Mouse (Mus musculus) spleen, postnatal 10 days (tissue): ENCODE results near the gene Cntnap2.
"Not testable (repeated sequence)": the region's sequence is repeated elsewhere in the genome, so short reads cannot be mapped to it uniquely, and the experiment has no call there.

Source experiments
- DNase-seq, 2 experiments: peaks; one replicate each; pipeline ENCODE4 v3.0.0; 2021 to 2022; ENCODE audit warnings: low spot score in 2 of 2

The Cntnap2 gene

GRCm38 (mm10) chr6:47239376-47239921, 2180.3 kb downstream of the Cntnap2 start:
- no peak for DNase-seq

- DNase-seq = no peak
These were observed 2182.2 kb downstream of the Cntnap2 start for GRCm38 (mm10) chr6:47241379-47241778.

DNA sequence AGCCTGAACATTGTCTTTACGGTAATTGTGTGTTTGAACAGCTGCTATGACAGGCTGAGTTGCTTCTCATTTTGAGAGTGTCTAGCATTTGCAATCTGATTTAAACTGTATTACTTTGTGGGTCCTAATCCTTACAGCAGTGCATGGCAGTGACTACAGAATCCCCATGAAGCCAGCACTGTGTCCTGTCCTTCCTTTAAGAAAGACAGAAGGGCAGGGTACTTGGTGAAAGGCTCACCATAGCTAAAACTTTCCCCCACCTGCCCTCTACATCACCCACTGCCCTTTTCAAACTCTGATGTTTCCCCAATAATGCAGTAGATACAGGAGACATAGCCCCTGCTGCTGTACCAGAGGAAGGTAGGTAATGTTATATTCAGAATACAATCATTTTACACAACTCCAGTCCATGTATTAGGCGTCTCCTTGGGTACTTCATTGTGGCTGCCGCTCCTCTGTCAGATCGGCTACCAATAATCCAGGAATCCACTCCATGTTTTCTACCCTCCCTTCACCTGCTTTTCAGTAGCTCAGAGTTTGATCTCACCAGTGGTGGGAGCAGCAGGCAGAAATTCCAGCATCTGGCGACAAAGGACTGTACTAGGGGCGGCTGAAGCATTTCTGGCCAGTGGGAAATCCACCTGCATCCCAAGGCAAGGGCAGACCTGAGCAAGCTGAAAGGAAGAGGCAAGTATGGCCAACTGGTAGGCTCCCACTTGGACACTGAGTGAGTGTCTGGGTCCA, 2184.9 kb downstream of the Cntnap2 start:
- DNase-seq = no peak

DNA sequence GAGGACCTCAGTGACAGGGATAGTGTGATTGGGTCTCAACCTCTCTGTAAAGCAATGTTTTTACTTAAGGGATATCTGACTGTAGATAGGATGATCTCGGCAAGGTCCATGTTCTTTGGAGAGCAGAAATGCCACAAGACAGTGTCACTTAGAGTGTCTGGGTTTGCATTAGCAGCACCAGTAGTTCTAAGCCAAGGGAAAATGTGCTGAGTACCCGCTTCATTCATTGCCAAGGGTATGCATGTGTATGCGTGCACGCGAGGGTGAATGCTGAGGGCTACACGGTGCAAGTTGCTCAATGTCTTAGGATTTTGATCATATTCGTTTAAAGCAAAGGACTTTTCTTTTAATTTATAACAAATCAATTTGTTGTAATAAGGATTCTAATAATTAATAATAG, 2185.5 kb downstream of the Cntnap2 start:
- no peak for DNase-seq

DNA sequence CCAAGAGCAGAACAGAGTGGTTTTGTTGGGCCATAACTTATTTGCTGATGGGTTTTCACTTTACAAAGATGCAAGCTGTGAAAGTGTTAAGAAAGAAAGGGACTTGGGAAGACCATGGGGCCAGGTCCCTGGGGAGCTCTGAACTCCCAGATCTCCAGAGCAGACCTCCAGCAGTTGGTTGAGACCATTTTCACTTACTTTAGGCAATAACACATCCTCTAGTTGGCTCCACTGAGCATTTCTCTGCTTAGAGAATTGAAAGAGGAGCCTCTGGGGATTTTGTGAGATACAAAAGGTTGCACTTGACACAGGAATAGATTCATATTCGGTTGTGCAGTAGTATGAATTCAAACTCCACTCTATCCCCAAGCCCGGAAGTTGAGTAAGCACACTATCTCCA, 2196.1 kb downstream of the Cntnap2 start:
- no peak for DNase-seq

DNA sequence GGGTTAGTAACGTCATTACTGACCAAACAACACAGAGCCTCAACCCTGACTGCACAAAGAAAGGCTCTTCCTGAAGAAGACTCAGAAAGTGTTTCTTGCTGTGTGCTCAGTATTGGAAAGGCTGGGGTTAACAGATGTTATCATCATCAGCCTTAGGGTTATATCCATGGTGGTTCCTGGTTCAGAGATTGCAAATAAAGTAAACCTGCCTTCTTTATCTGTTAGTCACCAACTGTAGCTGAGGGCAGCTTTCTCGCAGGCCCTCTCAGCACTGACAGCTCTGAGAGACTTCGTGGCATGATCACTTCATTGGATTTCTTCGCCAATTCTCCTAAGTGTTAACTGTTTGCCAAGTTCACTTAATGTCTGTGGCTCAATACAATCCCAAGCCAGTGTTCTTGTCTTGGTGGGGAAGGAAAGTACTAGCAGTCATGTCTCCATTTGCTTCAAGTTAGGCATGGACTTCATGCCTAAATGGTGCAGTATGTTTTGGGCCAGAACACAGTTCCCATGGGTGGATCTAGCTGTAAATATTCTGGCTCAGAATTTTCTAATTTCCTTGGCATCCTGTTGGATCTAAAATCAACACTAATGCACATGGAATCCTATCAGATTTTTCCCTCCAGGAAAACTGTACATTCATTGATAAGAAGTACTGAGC, 2197.2 kb downstream of the Cntnap2 start:
- DNase-seq = no peak

- no peak for DNase-seq
These were observed 2197.9 kb downstream of the Cntnap2 start for GRCm38 (mm10) chr6:47256918-47257506.

DNA sequence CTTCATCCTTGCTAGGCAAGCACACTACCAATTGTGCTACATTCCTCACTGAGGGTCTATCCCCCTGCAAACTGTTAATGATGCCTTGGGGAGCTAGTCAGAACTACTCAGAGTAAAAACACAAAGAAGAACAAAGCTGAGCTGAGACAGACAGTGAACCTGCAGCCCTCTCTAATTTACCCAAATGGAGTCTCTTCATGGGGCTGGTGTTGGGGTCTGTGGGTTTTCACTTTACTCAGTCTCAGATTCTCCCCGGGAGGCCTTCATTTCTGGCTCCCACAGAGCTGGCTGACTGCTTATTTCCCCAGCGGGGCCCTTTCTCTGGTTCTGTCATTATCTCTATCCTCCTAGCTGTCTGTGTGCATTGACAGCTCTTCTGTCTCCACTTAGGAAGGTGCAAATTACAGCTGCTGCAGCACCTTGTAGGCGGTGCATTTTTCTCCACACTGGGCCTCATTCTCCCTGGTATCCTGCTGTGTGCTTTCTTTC, 2200.5 kb downstream of the Cntnap2 start:
- no peak for DNase-seq

- no peak for DNase-seq
These were observed 2208.1 kb downstream of the Cntnap2 start for GRCm38 (mm10) chr6:47267236-47267635.

- DNase-seq = no peak
These were observed 2210.3 kb downstream of the Cntnap2 start for GRCm38 (mm10) chr6:47269455-47269854.

GRCm38 (mm10) chr6:47271576-47271975, 2212.4 kb downstream of the Cntnap2 start:
- no peak for DNase-seq

DNA sequence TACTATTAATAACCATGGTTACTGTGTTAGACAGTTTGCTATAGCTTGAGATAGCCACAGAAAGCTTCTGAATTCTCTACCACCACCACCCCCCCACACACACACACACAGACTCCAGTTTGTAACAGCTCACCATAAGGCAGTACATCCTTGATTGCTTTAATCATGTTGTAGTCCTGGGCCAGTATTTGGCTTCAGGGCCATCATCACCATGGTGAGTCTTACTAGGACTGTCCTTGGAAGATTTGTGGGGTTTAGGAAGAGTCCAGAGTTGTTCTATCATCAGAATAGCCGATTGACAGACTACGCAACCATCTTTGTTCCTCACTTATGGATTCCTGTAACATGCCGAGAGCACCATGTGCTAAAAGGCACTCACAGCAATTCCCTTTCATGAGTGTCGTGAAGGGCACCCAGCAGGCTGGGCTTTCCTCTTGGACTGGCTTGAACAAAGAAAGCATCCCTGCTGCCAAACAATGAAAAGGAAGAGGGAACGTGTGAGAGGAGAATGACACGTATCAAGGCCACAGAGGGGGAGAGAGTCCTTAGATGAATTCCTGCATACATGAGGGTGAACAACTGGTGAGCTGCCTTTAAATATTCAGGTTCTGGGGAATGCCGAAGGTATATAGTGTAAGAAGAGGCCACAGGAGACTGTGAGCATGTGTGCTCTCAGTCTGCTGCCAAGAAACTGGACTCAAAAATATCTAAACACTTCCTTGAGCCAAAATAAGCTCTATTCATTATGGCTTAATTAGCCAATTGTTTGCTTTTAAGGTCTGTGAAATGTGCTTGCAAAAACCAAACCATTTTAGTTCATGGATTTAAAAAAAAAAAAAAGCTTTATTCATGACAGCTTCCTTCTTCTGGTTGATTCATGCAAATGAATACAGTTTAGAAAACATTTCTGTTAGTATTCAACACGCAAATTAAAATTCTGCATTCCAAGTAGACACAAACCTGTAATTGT, 2213.7 kb downstream of the Cntnap2 start:
- no peak for DNase-seq

- DNase-seq = no peak
These were observed 2215.9 kb downstream of the Cntnap2 start for GRCm38 (mm10) chr6:47275065-47275464.

GRCm38 (mm10) chr6:47279183-47279582, 2220.0 kb downstream of the Cntnap2 start:
- DNase-seq = no peak

- no peak for DNase-seq
These were observed 2222.4 kb downstream of the Cntnap2 start for GRCm38 (mm10) chr6:47281584-47281983.

GRCm38 (mm10) chr6:47284794-47285193, 2225.6 kb downstream of the Cntnap2 start:
- no peak for DNase-seq

DNA sequence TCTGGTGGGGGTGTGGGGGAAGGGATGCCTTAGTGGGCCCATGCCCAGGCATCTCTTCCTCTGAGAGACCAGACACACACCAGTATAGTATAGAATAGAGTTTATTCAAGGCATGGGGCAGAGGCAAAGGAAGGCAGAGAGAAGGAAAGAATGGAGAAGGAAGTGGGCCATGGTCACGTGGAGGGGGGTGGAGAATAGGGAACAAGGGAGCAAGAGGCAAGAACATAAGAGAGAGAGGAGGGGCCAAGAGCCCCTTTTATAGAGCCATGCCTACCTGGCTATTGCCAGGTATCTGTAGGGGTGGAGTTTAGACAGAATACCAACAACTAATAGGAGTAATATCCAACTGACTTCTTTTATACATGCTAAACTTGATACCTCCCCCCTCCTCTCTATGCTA, 2226.6 kb downstream of the Cntnap2 start:
- no peak for DNase-seq

DNA sequence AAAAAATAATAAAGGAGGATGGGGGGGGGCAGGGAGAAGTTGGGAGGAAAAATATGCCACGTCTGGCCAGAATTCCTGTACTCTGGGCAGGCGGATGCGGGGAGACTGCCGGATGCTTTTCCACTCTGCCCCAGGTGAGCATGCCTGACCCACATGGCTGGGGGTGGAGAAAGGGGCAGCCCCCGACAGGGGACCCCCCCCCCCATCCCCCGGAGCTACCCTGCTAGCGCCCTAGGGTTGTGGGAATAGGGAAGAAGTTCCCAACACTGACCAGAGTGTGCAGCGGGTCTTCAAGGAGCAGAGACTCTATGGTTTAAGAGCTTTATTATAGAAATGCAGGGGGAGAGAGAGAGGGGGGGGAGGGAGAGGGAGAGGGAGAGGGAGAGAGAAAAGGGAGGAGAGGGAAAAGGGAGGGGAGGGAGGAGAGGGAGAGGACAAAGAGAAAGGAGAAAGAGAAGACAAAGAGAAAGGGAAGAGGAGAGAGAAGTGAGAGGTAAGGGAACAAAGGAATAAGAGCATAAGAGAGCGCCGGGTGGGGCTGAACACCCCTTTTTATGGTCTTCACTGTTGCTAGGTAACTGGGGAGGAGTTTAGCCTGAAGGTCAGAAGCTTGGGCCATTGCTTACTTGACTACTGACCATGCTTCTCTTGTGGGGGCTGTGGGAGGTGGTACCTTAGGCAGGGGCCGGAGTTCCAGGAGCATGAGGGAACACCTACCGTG, 2227.2 kb downstream of the Cntnap2 start:
- DNase-seq = not testable (repeated sequence)

GRCm38 (mm10) chr6:47287722-47288121, 2228.6 kb downstream of the Cntnap2 start:
- DNase-seq = no peak

- no peak for DNase-seq
These were observed 2232.8 kb downstream of the Cntnap2 start for GRCm38 (mm10) chr6:47291973-47292372.

DNA sequence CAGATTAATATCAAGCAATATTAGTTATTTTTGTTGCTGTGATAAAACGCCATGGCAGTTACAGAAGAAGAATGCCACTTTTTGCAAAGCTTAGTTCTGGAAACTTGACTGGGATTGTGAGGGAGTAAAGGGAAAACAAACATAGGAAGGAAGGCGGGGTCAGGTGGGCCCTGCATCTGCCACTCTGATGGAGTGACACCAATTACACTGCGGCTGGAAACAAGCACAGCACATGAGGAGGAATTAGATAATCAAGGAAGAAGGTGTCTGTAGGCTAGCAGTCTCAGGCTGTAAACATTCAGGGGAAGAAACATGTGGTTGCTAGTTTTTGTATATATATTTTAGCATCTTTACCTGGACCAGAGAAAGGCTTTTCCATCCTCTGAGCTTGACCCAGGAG, 2233.3 kb downstream of the Cntnap2 start:
- no peak for DNase-seq
